Mouse (Mus musculus) heart, embryonic 12.5 days (tissue): ENCODE measurements around the gene Cmpk1. TPM values are rescaled to one million over a fixed set of nuclear protein-coding genes. Genes with fewer than 3 reads are reported as not detected.
"Not testable (repeated sequence)": the region's sequence is repeated elsewhere in the genome, so short reads cannot be mapped to it uniquely, and the experiment has no call there.

Experiments
- ATAC-seq: fragments of 200-750 bp; cut with Nextera tagmentation; 2 replicates; pipeline ENCODE4 v1.8.0; 2017; ENCODE audit warnings: moderate TSS enrichment, moderate library complexity; ENCODE audit not compliant: insufficient number of reproducible peaks, low FRiP score
- H3K27ac ChIP-seq: fragments of 300-500 bp; sonication (generic); 2 replicates; pipeline ENCODE4 v1.5.1; 2016; ENCODE audit warnings: mild to moderate bottlenecking, moderate library complexity; ENCODE audit not compliant: poor library complexity, severe bottlenecking
- H3K27me3 ChIP-seq: fragments of 300-500 bp; sonication (generic); replicated peaks from 2 replicates; pipeline ENCODE4 v1.6.1; 2016; ENCODE audit warnings: mild to moderate bottlenecking, moderate library complexity
- H3K36me3 ChIP-seq: fragments of 300-500 bp; sonication (generic); 2 replicates; pipeline ENCODE4 v1.6.1; 2016; ENCODE audit warnings: mild to moderate bottlenecking, moderate library complexity
- H3K4me1 ChIP-seq: fragments of 300-500 bp; sonication (generic); replicated peaks from 2 replicates; pipeline ENCODE4 v1.6.1; 2016; ENCODE audit warnings: mild to moderate bottlenecking
- H3K4me2 ChIP-seq: fragments of 300-500 bp; sonication (generic); 2 replicates; pipeline ENCODE4 v1.6.1; 2016; ENCODE audit warnings: mild to moderate bottlenecking, moderate library complexity
- H3K4me3 ChIP-seq: fragments of 300-500 bp; sonication (generic); 2 replicates; pipeline ENCODE4 v1.5.1; 2016; ENCODE audit warnings: mild to moderate bottlenecking
- H3K9ac ChIP-seq: fragments of 300-500 bp; sonication (generic); 2 replicates; pipeline ENCODE4 v1.6.1; 2016; ENCODE audit warnings: mild to moderate bottlenecking, moderate library complexity
- H3K9me3 ChIP-seq: fragments of 300-500 bp; sonication (generic); replicated peaks from 2 replicates; pipeline ENCODE4 v1.6.1; 2016; ENCODE audit warnings: mild to moderate bottlenecking, moderate library complexity
- WGBS: fragments of 180-500 bp; shearing (Covaris S2); methylation state at CpG from one replicate; pipeline ENCODE4 v1.1.7; 2016; 5-methylcytosine and 5-hydroxymethylcytosine counted together
- polyA plus RNA-seq: library from polyadenylated mRNA; unstranded; fragments of >200 nt; fragmentation: Nextera tagmentation; extraction: Ambion mirVana; gene quantifications from 2 replicates; pipeline ENCODE4 v1.2.1, GENCODE M21; 2016

The Cmpk1 gene
- polyA plus RNA-seq, 1 experiment from 2014 or later, result 66.3 TPM

GRCm38 (mm10) chr4:114982619-114983018 lies 4.4 kb downstream of the Cmpk1 start:
- Histone ChIP-seq H3K9me3 (no peaks in the 10 kb centered on the region), H3K4me1 (peaks cover 6% of the 10 kb centered on the region; the same call in 1 of the 2 replicates), H3K36me3 (no peaks in the 10 kb centered on the region), H3K27ac (no peak overlapping the region), H3K4me2 (no peak overlapping the region), H3K4me3 (no peak overlapping the region), H3K27me3 (no peaks in the 10 kb centered on the region), H3K9ac (no peak overlapping the region)
- ATAC-seq, result no peak
- 98% methylated on average over 1 of the region's 1 CpGs for WGBS

GRCm38 (mm10) chr4:114973229-114973740 lies 13.8 kb downstream of the Cmpk1 start:
- ATAC-seq, result no peak
- Histone ChIP-seq H3K4me2 (no peak overlapping the region), H3K27me3 (no peaks in the 10 kb centered on the region), H3K4me1 (no peaks in the 10 kb centered on the region), H3K9ac (no peak overlapping the region), H3K9me3 (no peaks in the 10 kb centered on the region), H3K27ac (no peak overlapping the region), H3K4me3 (no peak overlapping the region), H3K36me3 (peaks cover 8% of the 10 kb centered on the region)
- 92% methylated on average over 1 of the region's 1 CpGs for WGBS

GRCm38 (mm10) chr4:114970736-114971135 lies 16.3 kb downstream of the Cmpk1 start:
- Histone ChIP-seq H3K4me3 (no peak overlapping the region), H3K36me3 (peaks cover 29% of the 10 kb centered on the region), H3K27me3 (no peaks in the 10 kb centered on the region), H3K9me3 (no peaks in the 10 kb centered on the region), H3K4me1 (no peaks in the 10 kb centered on the region), H3K27ac (no peak overlapping the region), H3K9ac (no peak overlapping the region), H3K4me2 (no peak overlapping the region)
- ATAC-seq, result no peak
- 91% methylated on average over 5 of the region's 5 CpGs for WGBS

GRCm38 (mm10) chr4:114960881-114961280 lies 26.2 kb downstream of the Cmpk1 start:
- peaks cover 32% of the 10 kb centered on the region for H3K36me3 ChIP-seq
- not testable (repeated sequence) for H3K4me1 ChIP-seq, H3K4me2 ChIP-seq, ATAC-seq, H3K4me3 ChIP-seq, H3K9ac ChIP-seq, H3K27me3 ChIP-seq, H3K9me3 ChIP-seq, H3K27ac ChIP-seq
- 79% methylated on average over 2 of the region's 2 CpGs for WGBS

- 78% methylated on average over 2 of the region's 2 CpGs for WGBS
- H3K4me3 ChIP-seq, result no peak overlapping the region
- peaks cover 18% of the 10 kb centered on the region for H3K36me3 ChIP-seq
- no peak for ATAC-seq
- H3K9me3 ChIP-seq, result no peaks in the 10 kb centered on the region
- no peak overlapping the region for H3K27ac ChIP-seq
- peaks cover 6% of the 10 kb centered on the region for H3K4me1 ChIP-seq
- H3K9ac ChIP-seq, result no peak overlapping the region
- H3K27me3 ChIP-seq, result no peaks in the 10 kb centered on the region
- H3K4me2 ChIP-seq, result no peak overlapping the region
These were observed 27.5 kb downstream of the Cmpk1 start for GRCm38 (mm10) chr4:114959533-114959932.

- Histone ChIP-seq H3K4me1 (peaks cover 6% of the 10 kb centered on the region), H3K4me2 (no peak overlapping the region), H3K9me3 (no peaks in the 10 kb centered on the region), H3K27ac (no peak overlapping the region), H3K9ac (no peak overlapping the region), H3K36me3 (peaks cover 15% of the 10 kb centered on the region), H3K27me3 (no peaks in the 10 kb centered on the region), H3K4me3 (no peak overlapping the region)
- WGBS, result 50% methylated on average over 4 of the region's 4 CpGs
- no peak for ATAC-seq
These were observed 28.3 kb downstream of the Cmpk1 start for GRCm38 (mm10) chr4:114958786-114959185.

GRCm38 (mm10) chr4:114958231-114958630 lies 28.8 kb downstream of the Cmpk1 start:
- no peaks in the 10 kb centered on the region for H3K9me3 ChIP-seq
- peaks cover 6% of the 10 kb centered on the region for H3K4me1 ChIP-seq
- no peaks in the 10 kb centered on the region for H3K27me3 ChIP-seq
- no peak overlapping the region for H3K27ac ChIP-seq
- H3K4me3 ChIP-seq, result no peak overlapping the region
- 69% methylated on average over 2 of the region's 2 CpGs for WGBS
- H3K36me3 ChIP-seq, result peaks cover 15% of the 10 kb centered on the region
- H3K9ac ChIP-seq, result no peak overlapping the region
- H3K4me2 ChIP-seq, result no peak overlapping the region
- ATAC-seq, result no peak

GRCm38 (mm10) chr4:114957403-114957802 lies 29.6 kb downstream of the Cmpk1 start:
- H3K4me3 ChIP-seq, result no peak overlapping the region
- H3K27me3 ChIP-seq, result no peaks in the 10 kb centered on the region
- no peak overlapping the region for H3K4me2 ChIP-seq
- H3K4me1 ChIP-seq, result peaks cover 6% of the 10 kb centered on the region
- no peaks in the 10 kb centered on the region for H3K9me3 ChIP-seq
- no peak overlapping the region for H3K27ac ChIP-seq
- peaks cover 7% of the 10 kb centered on the region for H3K36me3 ChIP-seq
- no peak for ATAC-seq
- no peak overlapping the region for H3K9ac ChIP-seq

GRCm38 (mm10) chr4:114953172-114953571 lies 33.9 kb downstream of the Cmpk1 start:
- ATAC-seq, result no peak
- no peaks in the 10 kb centered on the region for H3K9me3 ChIP-seq
- no peak overlapping the region for H3K4me3 ChIP-seq
- H3K27ac ChIP-seq, result no peak overlapping the region
- H3K4me2 ChIP-seq, result no peak overlapping the region
- H3K4me1 ChIP-seq, result no peaks in the 10 kb centered on the region
- H3K27me3 ChIP-seq, result peaks cover 20% of the 10 kb centered on the region
- no peaks in the 10 kb centered on the region for H3K36me3 ChIP-seq
- no peak overlapping the region for H3K9ac ChIP-seq
- 73% methylated on average over 3 of the region's 3 CpGs for WGBS

GRCm38 (mm10) chr4:114947852-114948481 lies 39.1 kb downstream of the Cmpk1 start:
- H3K27me3 ChIP-seq, result peaks cover 41% of the 10 kb centered on the region
- 48% methylated on average over 7 of the region's 7 CpGs for WGBS

GRCm38 (mm10) chr4:114947395-114947794 lies 39.6 kb downstream of the Cmpk1 start:
- H3K9ac ChIP-seq, result no peak overlapping the region
- no peaks in the 10 kb centered on the region for H3K36me3 ChIP-seq
- no peak overlapping the region for H3K4me2 ChIP-seq
- H3K4me3 ChIP-seq, result no peak overlapping the region
- ATAC-seq, result no peak
- no peaks in the 10 kb centered on the region for H3K9me3 ChIP-seq
- H3K27ac ChIP-seq, result no peak overlapping the region
- peaks cover 45% of the 10 kb centered on the region for H3K27me3 ChIP-seq
- WGBS, result 27% methylated on average over 6 of the region's 6 CpGs
- no peaks in the 10 kb centered on the region for H3K4me1 ChIP-seq

More at GRCm38 (mm10) chr4:114947852-114948481, 39.1 kb downstream of the Cmpk1 start:
- Histone ChIP-seq H3K9ac (no peak overlapping the region), H3K9me3 (no peaks in the 10 kb centered on the region), H3K4me1 (no peaks in the 10 kb centered on the region), H3K36me3 (no peaks in the 10 kb centered on the region), H3K4me3 (no peak overlapping the region), H3K4me2 (no peak overlapping the region), H3K27ac (no peak overlapping the region)
- ATAC-seq, result no peak

GRCm38 (mm10) chr4:114946416-114946815 lies 40.6 kb downstream of the Cmpk1 start:
- Histone ChIP-seq H3K27ac (no peak overlapping the region), H3K27me3 (peaks cover 54% of the 10 kb centered on the region), H3K9me3 (no peaks in the 10 kb centered on the region), H3K4me1 (no peaks in the 10 kb centered on the region), H3K9ac (no peak overlapping the region), H3K4me2 (no peak overlapping the region), H3K36me3 (no peaks in the 10 kb centered on the region), H3K4me3 (no peak overlapping the region)
- no peak for ATAC-seq
- WGBS, result 72% methylated on average over 4 of the region's 4 CpGs
